Comparison of ENCODE assay signal across 8 mouse cellular contexts in the genomic region with DNA sequence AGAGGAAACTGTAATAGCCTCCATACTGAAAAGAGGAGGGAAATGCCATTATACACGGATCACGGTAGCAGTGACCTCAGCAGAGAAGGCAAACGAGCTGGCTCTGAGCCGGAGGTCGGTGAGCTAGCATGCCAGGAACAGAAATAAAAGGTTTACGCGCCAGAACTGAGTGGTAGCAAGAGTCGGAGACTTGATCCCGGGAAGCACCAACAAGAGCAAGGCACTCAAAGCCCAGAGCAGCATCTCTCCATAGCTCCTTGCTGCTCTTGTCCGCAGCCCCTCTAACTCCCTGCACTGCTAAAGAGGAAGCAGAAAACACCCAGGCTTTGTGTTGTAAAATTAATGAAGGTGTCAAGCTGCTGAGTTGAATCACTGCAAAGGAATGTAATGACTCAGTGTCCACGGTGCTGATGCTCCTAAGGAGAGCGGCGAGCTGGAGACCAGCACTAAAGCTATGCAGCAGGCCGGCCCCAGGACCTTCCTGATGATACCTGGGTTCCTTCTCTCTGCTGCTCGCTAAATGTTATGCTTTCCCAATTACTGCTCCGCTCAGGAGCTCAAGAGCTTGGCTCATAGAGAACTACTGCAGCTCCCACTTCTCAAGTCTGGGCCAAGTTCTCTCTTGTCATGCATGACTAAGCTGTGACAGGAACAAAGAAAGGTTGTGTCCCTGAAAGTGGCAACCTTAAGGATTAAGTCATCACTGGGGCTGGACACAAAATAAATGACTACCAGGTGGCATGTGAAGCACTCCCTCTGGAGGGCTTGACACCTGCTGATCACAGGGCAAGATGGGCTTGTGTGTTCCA. TPM values are rescaled to one million over a fixed set of nuclear protein-coding genes. Genes with fewer than 3 reads are reported as not detected.
A peak's percentile ranks its signal among the peaks of the same experiment; 100 is the strongest.
DNase-seq lines count a peak whose midpoint lies in the region; ATAC-seq and TF ChIP-seq lines count a peak whose summit lies in the region.

No protein-coding gene starts in this region.

- H3K4me1 ChIP-seq in ES-Bruce4 (ENCODE audit: control insufficient read depth, insufficient read depth, low read length) = peaks cover 9% of the 10 kb centered on the region
- H3K4me1 ChIP-seq in heart, embryonic 13.5 days = peaks cover 65% of the 10 kb centered on the region

- H3K4me3 ChIP-seq in ES-Bruce4 (ENCODE audit: low read depth, low read length) = 0 out of 2 replicates have a peak overlapping the region, but pooled peaks have one; percentile 11
- H3K4me3 ChIP-seq in heart, embryonic 13.5 days = peak overlapping the region; percentile 23

- TF ChIP-seq POLR2A in ES-Bruce4 (IDR thresholded peaks at IDR 0.05; ENCODE audit: insufficient read depth, low read length) = no peak

- TF ChIP-seq CTCF in ES-Bruce4 (IDR thresholded peaks at IDR 0.05; ENCODE audit: low read depth, low read length) = no peak

- H3K36me3 ChIP-seq in ES-Bruce4 (ENCODE audit: control insufficient read depth, insufficient read depth, low read length, poor library complexity, severe bottlenecking) = no peaks in the 10 kb centered on the region
- no peaks in the 10 kb centered on the region for H3K36me3 ChIP-seq in heart, embryonic 13.5 days

- TF ChIP-seq EP300 in ES-Bruce4 (IDR thresholded peaks at IDR 0.05; ENCODE audit: insufficient read depth, low read depth, low read length) = peak; percentile 43; the same call in 1 of the 2 replicates

- H3K9ac ChIP-seq in ES-Bruce4 (ENCODE audit: low read depth, poor library complexity, severe bottlenecking) = no peak overlapping the region
- peak overlapping the region; percentile 73 for H3K9ac ChIP-seq in heart, embryonic 13.5 days

- peak overlapping the region; percentile 62 for H3K4me2 ChIP-seq in heart, embryonic 13.5 days

- no peaks in the 10 kb centered on the region for H3K9me3 ChIP-seq in ES-Bruce4 (replicated peaks; ENCODE audit: control insufficient read depth, insufficient read depth, low read length, poor library complexity, severe bottlenecking)
- no peaks in the 10 kb centered on the region for H3K9me3 ChIP-seq in heart, embryonic 13.5 days

- peak overlapping the region; percentile 36 for H3K27ac ChIP-seq in ES-Bruce4 (ENCODE audit: insufficient read depth, low read length)
- peak overlapping the region; percentile 90 for H3K27ac ChIP-seq in heart, embryonic 13.5 days (replicated peaks)

- ATAC-seq in heart, embryonic 13.5 days (ENCODE audit: extremely low read depth, insufficient number of reproducible peaks, low FRiP score, low TSS enrichment) = peak; percentile 45; the same call in 1 of the 2 replicates

- H3K27me3 ChIP-seq in ES-Bruce4 (ENCODE audit: control insufficient read depth, insufficient read depth, low read length, poor library complexity, severe bottlenecking) = no peaks in the 10 kb centered on the region
- no peaks in the 10 kb centered on the region for H3K27me3 ChIP-seq in heart, embryonic 13.5 days (replicated peaks)

- 9% methylated on average over 16 of the region's 16 CpGs for WGBS in heart, embryonic 13.5 days

- DNase-seq in adrenal gland, postnatal 25 days = peak; percentile 69
- DNase-seq in kidney, postnatal 10 days = peak; percentile 67
- DNase-seq in mesoderm, embryonic 11.5 days (ENCODE audit: low read depth, low spot score) = peak; percentile 73
- no peak for DNase-seq in thymus, postnatal 10 days (ENCODE audit: low spot score in 2 of 2)
- no peak for DNase-seq in right cerebral cortex, adult 2 months (ENCODE audit: low spot score in 2 of 2)
- no peak for DNase-seq in right cerebral cortex, postnatal 36 days (ENCODE audit: low spot score in 2 of 2)

RNA-seq across cellular contexts. Expression of a gene that starts 50.1 kb away (rescaled TPM):
- 31.2 and 32.4 TPM in 2 replicates for polyA plus RNA-seq in ES-Bruce4 (2011; ENCODE audit: insufficient read depth, insufficient read length, low read depth, missing spikeins)
- total RNA-seq in adrenal gland, postnatal 25 days (2021) = 73.6 and 74.6 TPM in 2 replicates
- 39.7 and 43.0 TPM in 2 replicates for polyA plus RNA-seq in heart, embryonic 13.5 days (2015; fragmentation: Nextera tagmentation; extraction: Ambion mirVana)

RNA-seq across cellular contexts. Expression of a gene that starts 54.4 kb away (rescaled TPM):
- polyA plus RNA-seq in ES-Bruce4 (2011; ENCODE audit: insufficient read depth, insufficient read length, low read depth, missing spikeins) = 15.5 and 15.8 TPM in 2 replicates
- 24.3 and 26.2 TPM in 2 replicates for total RNA-seq in adrenal gland, postnatal 25 days (2021)
- 31.2 and 33.5 TPM in 2 replicates for polyA plus RNA-seq in heart, embryonic 13.5 days (2015; fragmentation: Nextera tagmentation; extraction: Ambion mirVana)

Comparison
In these comparisons a context has a peak if more than half of its experiments do, and no peak if none do; other contexts are left out.
1. DNase-seq: peak in adrenal gland, postnatal 25 days (single experiment), kidney, postnatal 10 days (single experiment) and mesoderm, embryonic 11.5 days (single experiment); none in thymus, postnatal 10 days (0 of 2), right cerebral cortex, adult 2 months (0 of 2) and right cerebral cortex, postnatal 36 days (0 of 2).